Mouse (Mus musculus): Measurements from ENCODE around the gene Ap2a1.

GRCm38 (mm10) chr7:44895593-44896434 lies 33.5 kb downstream of the Ap2a1 start, which contains the start of gene Fuz:
- TF ChIP-seq EP300 (IDR thresholded peaks at IDR 0.05; ENCODE audit: insufficient read depth, low read depth, low read length) (no peak), CTCF (IDR thresholded peaks at IDR 0.05; ENCODE audit: low read depth, low read length) (peak; percentile 30)
